Mouse (Mus musculus): ENCODE measurements at regions not wholly inside any gene's neighbourhood (a gene's known extent, or its start where the extent isn't known, plus 50 kb on each side); places are given as distances from the start of the nearest gene placed in this dataset.
A peak's percentile ranks its signal among the peaks of the same experiment; 100 is the strongest.

DNA sequence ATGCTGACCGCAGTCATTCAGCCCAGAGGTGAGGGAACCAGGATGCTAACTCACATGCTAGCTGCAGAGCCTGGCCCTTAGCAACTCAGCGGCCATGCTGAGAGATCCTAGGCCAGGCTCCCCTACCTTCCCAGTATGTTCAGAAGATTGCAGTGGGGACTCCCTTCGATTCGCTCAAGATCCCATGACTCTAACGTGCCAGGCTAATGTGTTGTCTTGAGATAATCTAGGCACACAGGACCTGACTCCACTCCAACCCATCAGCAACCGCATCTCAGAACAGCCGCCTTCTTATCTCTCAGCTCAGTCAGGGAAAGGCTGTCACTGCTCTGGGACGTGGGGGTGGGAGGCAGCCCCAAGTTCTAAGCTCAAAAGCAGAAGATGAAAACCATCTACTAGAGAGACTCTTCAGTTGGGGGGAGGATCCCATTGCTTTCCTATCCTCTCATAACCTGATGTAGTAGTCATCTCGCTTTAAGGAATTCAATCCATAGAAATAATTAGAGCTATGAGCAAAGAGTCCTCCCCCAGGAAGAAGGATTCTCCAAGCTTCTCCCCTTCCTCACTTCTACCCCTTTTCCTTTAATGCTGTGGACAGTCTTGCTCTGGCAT is 114.2 kb upstream of the Kit start:
- DNase-seq = no peak
- intact Hi-C loops (cut with DNase I) = no loop called here

DNA sequence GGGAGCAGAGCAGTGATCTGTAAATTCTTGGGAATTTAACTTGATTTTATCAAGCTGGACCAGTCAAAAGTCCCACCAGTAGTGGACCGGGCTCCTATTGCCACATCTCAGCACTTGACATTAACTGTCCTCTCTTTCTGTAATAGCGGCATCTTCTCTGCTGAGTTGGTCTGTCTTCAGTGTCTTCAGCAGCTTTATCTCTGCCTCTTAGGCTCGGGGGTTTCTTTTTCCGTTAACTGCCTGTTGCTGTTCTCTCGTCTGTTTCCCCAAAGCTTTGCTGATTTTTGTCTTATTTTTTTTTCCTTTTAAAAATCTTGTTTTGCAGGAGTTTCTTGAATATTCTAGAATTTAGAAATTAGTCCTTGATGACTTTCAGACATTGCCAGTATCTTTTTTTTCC is 113.3 kb upstream of the Kit start:
- no peak for DNase-seq
- intact Hi-C loops (cut with DNase I) = no loop called here

DNA sequence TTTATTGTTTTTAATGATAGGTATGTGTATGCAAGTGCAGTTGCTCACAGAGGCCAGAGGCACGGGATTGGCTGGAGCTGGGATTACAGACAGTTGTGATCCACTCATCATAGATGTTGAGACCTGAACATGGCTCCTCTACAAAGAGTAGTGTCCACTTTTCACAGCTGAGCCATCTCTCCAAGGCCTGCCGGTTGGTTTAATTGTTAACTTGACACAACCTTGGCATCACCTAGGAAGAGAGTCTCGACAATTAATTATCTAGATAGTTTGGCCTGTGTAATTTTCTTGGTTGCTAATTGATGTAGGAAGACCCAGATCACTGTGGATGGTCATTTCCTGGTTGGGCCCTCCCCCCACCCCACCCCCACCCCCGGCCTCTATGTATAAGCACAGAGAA is 111.1 kb upstream of the Kit start:
- intact Hi-C loops (cut with DNase I) = no loop called here
- no peak for DNase-seq

DNA sequence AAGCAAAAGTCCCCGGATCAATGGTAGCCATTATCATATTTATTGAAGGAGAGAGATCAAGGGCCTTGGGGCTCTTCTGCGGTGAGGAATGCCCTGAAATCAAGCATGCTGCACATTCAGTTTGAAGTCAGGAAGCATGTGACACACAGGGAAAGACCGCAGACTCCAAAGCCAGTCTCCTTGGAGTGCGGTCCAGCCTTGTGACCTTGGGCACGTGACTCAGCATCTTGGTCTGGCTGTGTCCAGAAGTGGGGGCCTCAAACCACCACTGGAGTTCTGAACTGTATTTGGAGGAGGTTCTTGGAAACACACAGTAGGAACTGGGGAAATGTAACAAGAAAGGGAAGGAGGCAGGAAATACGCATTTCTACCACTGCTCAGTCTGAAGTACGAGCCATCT is 109.0 kb upstream of the Kit start:
- intact Hi-C loops (cut with DNase I) = no loop called here
- no peak for DNase-seq

DNA sequence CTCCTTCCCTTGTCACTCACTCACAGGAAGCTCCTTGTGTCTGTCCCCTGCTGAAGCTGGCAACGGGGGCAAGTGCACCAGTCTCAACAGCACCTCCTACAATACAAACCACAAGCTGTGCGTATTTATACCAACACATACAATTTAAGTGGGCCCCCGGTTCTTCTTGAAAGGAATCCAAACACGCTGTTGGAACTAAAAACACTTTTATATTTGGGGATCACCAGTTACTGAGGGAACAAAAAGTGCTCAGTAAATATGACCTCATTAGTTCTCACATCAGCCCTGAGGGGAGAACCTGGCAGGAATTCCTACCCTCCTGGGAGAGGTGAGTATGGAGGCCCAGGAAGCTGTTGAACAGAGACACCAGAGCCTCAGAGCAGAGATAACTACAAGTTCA is 107.8 kb upstream of the Kit start:
- no peak for DNase-seq
- intact Hi-C loops (cut with DNase I) = no loop called here

DNA sequence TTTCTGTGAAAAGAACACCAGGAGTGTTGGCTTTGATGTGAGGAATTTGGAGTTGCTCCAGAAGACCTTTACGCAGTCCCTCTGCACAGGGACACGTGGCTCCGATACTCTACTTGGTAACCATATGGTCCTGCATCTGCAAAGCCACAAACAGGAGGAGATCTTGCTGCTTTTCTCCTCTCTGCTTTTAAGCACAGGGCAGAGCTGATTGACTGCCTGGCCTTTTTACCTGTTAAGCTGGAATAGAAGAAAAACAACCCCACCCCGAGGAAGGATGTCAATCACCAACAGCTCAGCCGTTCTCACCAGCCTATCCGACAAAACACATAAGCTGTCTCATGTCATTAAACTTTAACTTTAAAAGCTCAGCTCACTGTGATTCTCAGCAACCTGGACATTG is 106.8 kb upstream of the Kit start:
- intact Hi-C loops (cut with DNase I) = no loop called here
- DNase-seq = no peak

DNA sequence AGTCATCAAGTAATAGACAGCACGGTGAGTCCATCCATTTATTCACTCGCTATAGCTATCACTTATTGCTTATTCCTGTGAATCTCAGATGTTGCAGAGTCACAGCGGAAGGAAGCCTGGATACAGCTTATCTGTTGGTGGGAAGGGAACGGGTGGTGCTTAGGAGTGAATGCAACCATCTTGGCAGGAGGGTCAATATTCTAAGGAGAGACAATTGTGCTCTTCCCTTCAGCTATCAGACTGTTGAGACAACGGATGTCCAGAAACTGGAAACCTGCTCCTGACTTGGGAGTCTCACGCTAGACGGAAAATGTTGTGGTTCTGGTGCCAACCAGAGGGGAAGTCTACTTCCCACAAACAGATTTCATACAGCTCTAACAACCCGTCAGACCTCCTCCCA is 103.7 kb upstream of the Kit start:
- DNase-seq = no peak
- intact Hi-C loops (cut with DNase I) = no loop called here

DNA sequence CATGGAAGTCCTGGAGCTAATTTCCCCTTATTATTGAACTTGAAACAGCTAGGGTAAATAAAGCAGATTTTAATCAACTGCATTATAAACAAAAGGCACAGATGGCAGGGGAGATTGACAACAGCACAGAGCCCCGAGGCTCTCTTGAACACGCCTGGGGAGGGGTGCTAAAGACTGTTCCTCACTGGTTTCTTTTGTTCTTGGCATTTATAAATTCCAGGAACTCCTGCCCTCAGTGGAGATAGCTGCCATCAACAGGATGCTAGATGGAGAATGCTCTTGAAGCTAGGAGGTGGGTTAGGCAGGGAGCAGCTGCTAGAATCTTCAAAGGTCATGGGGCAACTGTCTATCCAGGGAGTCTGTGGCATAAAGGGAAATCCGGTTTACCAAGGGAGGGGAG is 102.2 kb upstream of the Kit start:
- intact Hi-C loops (cut with DNase I) = no loop called here
- no peak for DNase-seq

DNA sequence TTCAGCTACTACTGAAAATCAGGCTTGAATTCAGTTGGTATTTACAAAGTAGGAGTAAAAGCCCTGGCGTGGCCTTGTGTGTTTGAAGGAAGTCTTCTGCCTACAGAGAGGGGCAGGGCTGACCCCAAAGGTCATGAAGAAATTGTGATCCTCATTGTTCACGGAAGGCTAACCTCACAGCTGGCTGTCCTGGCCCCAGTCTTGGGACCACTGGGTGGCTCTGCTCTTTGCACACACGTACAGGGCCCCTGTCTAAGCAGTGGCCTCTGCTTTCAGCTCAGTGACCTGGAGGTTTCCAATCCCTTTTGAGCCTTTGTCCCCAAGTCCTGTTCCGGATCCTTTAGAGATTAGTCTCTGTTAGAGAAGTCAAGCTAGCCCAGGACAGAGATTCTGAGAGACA is 99.3 kb upstream of the Kit start:
- DNase-seq = no peak
- intact Hi-C loops (cut with DNase I) = no loop called here

DNA sequence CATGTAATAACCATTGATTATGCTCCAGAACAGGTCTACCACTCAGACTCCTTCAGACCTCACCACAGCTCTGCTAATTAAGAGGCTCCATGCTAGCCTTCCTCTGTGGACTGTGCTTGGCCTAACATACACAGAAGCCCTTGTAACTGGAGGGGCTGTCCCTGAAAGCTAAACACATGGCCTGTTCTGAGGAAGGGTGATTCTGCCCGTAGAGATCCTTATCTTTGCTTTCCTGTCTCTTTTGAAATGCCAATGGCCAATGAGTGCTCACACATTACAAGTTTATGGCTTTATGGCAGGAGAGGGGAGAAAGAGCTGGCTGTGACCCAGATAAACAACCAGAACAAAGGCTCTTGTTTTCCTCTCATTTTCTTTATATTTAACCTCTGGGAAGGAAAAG is 96.2 kb upstream of the Kit start:
- intact Hi-C loops (cut with DNase I) = no loop called here
- DNase-seq = no peak

DNA sequence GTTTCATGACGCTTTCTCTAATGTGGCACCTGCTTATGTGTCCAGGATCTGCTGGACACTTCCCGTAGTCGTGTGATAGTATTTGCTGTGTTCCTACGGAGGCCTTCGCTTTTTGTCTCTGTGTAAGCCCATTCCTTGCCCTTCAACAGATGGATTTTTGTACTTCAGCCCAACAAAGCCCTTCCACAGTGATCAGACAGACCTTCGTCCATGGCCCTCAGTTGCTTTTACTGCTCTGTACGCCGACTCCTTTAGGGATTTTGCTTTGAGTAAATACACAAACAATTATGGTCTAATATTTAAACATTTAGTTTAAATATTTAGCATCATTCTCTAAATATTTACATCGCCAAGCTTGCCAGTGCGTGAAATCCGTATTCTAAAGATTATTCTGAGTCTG is 95.6 kb upstream of the Kit start:
- DNase-seq = no peak
- intact Hi-C loops (cut with DNase I) = no loop called here

DNA sequence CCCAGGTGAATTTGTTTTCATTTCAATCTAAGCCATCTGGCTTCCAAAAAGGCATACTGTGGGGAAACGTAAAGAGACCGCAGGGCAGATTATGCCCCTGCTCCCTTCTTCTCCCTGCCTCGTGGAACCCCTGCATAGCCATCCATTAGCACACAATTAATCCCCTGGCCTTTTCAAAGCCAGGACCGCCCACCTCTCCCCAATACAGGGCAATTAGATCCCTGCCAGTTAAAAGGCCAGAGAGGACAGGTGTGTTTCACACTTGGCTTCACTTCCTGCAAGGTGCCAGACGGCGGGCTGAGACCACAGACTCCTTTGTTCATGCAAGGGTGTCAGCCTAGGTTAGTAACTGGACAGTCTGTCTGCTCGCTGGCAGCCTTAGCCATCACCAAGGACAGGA is 93.1 kb upstream of the Kit start:
- intact Hi-C loops (cut with DNase I) = no loop called here

DNA sequence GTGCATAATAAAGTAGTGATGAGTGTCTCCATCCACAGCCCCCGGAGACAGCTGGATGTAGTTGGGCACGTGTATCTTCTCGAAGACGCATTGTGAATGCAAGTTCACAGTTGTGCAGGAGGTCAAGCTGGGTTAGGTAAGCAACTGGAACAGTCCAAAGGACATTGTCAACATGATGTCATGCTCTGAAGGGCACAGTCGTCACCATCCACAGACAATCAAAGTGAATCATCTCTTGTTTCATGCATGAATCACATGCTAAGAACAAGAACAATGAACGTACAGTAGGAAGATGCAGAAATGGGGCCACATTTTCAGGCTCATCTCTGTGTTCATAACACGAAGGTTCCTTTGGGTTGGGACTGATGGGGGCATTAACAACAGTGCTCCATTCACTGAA is 90.4 kb upstream of the Kit start:
- DNase-seq = no peak
- intact Hi-C loops (cut with DNase I) = no loop called here

More for the DNA sequence above, 93.1 kb upstream of the Kit start:
- no peak for DNase-seq

DNA sequence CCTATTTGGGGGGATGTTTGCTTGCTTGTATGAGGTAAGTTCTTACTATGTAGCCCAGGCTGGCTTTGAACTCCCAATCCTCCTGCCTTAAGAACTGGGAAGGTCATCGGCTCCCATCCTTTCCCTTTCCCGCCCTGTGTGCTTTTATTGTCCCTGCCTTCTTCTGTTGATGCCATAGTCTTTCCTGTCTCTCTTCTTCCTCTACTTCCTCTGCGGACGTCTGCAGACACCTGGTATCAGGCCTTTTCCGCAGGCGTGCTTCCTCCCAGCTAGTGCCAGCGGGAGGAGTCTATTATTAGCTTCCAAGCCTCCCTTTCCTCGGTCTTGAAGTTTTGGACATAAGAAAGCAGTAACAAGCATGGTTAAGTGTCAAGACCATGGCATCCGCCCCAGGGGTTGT is 83.9 kb upstream of the Kit start:
- no peak for DNase-seq
- intact Hi-C loops (cut with DNase I) = no loop called here

DNA sequence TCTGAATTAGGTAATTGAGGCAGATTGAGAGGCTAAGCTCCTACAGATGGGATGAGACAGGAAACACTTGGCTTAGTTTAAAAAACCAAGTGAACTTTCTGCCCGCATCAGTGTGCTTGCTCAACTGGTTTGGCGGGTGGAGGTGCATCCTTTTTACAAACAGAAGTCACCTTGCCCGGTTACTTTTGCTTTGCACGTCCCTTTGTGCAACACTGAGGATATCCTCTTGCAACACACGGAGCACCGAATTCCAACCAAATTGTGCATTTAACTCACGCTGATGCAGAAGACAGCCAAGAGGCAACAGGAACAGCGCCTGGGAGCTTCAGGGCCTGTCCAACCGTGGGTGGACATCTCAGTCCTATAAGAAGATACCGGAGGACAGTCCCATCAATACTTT is 80.6 kb upstream of the Kit start:
- no peak for DNase-seq
- intact Hi-C loops (cut with DNase I) = no loop called here

DNA sequence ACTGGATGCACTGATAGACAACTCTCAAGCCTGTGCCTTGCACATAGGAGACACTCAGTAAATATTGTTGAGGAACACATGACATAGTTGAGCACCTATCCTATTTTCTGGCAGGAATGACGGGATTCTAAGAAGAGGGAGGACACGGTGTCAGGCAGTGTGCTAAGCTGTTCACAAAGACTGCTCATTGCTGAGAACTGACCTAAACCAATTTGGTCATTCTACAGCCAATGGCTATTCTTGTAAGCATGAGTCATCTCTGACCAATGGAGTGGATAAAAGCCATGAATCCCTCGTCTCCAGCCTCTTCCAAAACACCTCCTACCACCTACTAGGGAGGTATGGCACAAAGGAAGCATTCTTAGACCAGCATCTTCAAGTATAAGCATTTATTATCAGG is 75.7 kb upstream of the Kit start:
- intact Hi-C loops (cut with DNase I) = no loop called here
- DNase-seq = peak in 1 of 2 experiments; percentile 6

DNA sequence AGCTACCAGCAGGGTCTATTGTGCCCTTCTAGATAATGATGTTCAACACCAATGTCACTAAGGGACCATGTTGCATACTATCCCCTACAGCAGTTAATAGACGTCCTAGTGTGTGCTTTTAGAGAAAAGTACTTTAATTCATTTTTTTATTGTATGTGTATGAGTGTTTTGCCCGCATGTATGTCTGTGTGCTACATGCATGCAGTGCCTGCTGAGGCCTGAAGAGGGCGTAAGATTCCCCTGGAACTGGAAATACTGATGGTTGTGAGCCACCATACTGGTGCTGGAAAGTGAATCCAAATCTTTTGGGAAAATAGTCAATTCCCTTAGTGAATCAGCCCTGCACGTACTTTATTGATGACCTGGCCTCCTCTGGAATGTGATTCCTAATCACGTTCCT is 75.0 kb upstream of the Kit start:
- intact Hi-C loops (cut with DNase I) = no loop called here
- no peak for DNase-seq

DNA sequence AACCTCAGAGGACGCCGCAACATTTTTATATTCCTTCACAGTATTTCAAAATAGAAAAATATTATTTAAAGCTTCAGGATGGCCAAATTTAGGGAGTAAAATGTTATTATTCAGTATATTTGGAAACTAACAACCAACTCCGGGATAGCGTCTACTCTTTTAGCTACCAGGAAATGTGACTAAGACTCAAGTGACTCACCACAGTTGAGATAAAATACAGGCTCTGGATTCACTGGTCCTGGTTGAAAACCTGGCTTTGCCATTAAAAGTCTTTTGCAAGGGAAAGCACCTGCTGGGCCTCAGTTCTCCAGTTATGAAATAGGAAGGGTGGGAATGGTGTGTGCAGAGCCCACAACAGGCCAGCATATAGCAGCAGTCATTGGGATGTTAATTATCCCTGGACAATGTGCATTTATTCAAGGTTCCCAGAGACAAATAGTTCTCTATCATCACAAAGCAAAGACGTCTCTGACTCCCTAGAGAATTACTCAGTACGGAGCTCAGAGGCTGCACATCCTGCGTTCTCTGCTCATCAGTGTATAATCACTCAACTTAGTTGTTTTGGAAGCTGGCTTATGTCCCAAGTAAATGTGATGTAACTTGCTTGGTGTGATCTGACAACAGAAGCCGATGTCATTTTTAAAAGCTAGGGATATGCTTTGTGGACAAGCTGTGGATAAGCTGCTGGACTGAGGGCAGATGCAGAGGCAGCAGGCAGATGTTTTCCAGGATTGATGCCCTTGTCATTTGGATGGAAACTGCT is 73.9 kb upstream of the Kit start:
- intact Hi-C loops (cut with DNase I) = no loop called here
- DNase-seq = peak in 1 of 2 experiments; percentile 6

DNA sequence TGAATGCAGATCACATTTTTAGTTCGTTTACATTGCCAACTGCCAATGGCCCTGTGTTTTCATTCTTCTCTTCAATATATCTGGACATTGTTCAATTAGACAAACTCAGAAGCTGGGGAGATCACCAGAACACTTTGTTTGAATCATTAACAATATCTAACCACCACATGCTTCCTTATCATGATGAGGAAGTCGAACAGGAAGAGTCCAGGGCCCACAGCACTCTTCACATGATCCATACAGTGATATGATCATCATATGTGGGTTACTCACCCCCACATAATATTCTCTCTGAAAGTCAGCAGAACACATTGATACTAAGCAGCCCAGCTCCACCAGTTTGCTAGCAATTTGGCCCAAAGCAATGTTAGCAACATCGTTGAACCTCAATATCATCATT is 71.0 kb upstream of the Kit start:
- DNase-seq = no peak
- intact Hi-C loops (cut with DNase I) = no loop called here

DNA sequence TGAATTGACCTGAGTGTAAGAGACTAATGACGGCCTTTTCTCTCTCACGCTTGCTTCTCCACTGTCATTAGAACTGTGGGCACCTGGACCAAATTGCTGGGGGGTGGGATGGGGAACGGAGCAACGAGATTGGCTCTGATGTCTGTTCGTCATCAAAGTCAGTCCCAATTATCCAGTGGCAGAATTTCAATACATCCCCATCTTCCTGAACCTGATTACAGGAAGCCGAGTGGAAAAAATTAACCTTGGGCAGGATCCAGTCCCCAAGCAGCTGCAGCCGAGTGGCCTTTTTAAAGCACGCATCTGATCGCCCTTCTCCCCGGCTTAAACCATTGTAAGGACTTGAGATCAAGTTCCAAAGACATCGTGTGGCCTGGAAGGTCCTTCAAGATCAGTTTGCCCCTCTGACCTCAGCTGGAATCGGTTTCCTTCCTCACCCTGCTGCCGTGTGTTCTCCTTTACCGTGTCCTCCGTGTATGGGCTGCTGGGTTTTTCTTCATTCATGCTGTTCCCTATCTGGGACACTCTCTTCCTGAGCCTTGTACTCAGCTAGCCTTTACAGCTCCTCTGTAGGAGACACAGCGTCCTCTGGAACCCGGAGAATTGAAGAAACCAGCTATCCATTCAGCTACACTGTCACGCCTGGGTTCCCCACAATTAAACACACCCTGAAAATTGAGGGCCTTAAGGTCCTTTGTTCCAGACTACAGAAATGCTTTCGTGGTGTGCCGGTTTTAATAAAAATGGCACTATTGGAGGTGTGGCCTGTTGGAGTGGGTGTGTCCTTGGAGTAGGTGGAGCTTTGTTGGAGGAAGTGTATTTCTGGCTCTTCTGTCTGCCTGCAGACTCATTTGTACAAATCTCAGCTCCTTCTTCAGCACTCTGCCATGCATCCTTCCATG is 61.9 kb upstream of the Kit start:
- peak in 1 of 2 experiments; percentile 5 for DNase-seq
- intact Hi-C loops (cut with DNase I) = no loop called here

DNA sequence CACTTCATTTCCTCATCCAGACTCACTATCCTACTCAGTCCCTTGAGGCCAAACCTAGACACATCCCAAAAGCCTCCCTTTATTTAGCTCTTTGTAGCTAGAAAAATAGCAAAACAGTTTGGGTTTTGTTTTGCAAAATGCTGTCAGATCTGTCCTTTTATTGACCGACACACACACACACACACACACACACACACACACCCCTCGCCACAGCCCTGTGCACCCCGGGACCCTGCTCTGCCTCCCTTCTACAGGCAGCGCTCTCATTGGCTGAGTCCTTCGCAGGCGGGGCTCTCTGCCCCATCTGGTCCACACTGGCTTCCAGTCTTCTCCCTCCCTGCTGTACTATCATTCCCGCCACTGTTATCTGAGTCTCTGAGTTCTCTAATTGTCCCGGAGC is 56.5 kb upstream of the Kit start:
- intact Hi-C loops (cut with DNase I) = no loop called here
- DNase-seq = no peak

Data from heart, postnatal 10 days (tissue).